Mouse (Mus musculus): ENCODE measurements at regions not wholly inside any gene's neighbourhood (a gene's known extent, or its start where the extent isn't known, plus 50 kb on each side); places are given as distances from the start of the nearest gene placed in this dataset.

- TF ChIP-seq CTCF (IDR thresholded peaks at IDR 0.05; ENCODE audit: extremely low read depth, insufficient read depth, low read length): no peak
- no peak for TF ChIP-seq POLR2A (IDR thresholded peaks at IDR 0.05; ENCODE audit: extremely low read depth, insufficient read depth, low read length)
- H3K4me3 ChIP-seq (ENCODE audit: insufficient read depth, low read length): no peak overlapping the region
- peak overlapping the region; percentile 4; the same call in 1 of the 2 replicates for H3K27ac ChIP-seq (ENCODE audit: insufficient read depth, low read length)
- peaks cover 3% of the 10 kb centered on the region; the same call in 1 of the 2 replicates for H3K4me1 ChIP-seq (ENCODE audit: control insufficient read depth, insufficient read depth, low read length)
Observed at GRCm38 (mm10) chr3:149233191-149233641, 242.9 kb upstream of the Adgrl2 start.

- peaks cover 3% of the 10 kb centered on the region; the same call in 1 of the 2 replicates for H3K4me1 ChIP-seq (ENCODE audit: control insufficient read depth, insufficient read depth, low read length)
- no peak overlapping the region for H3K4me3 ChIP-seq (ENCODE audit: insufficient read depth, low read length)
- no peak overlapping the region for H3K27ac ChIP-seq (ENCODE audit: insufficient read depth, low read length)
- TF ChIP-seq POLR2A (IDR thresholded peaks at IDR 0.05; ENCODE audit: extremely low read depth, insufficient read depth, low read length) (no peak), CTCF (IDR thresholded peaks at IDR 0.05; ENCODE audit: extremely low read depth, insufficient read depth, low read length) (no peak)
Observed at GRCm38 (mm10) chr3:149231346-149231745, 241.0 kb upstream of the Adgrl2 start.

GRCm38 (mm10) chr3:149227556-149227955 lies 237.2 kb upstream of the Adgrl2 start:
- H3K4me1 ChIP-seq (ENCODE audit: control insufficient read depth, insufficient read depth, low read length): peaks cover 2% of the 10 kb centered on the region; the same call in 1 of the 2 replicates

DNA sequence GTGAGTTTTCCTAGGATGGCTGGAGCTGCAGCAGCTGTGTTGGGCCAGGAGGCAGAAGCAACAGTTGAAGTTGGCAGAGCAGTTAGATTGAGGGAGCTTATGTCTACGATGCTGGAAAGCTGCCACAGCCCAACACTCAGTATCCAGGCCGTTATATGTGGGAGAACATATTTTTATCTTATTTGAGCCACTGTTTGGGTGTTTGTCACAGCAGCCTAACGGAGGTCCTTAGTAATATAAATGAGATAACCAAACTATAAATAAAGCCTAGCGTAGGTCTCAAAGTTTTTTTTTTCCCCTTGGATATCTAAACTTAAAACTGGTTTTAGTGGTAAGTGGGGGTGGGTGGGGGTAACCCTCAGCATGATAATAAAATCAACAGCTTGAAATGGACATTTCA lies 236.4 kb upstream of the Adgrl2 start:
- Histone ChIP-seq H3K4me3 (ENCODE audit: insufficient read depth, low read length) (no peak overlapping the region), H3K27ac (ENCODE audit: insufficient read depth, low read length) (no peak overlapping the region), H3K4me1 (ENCODE audit: control insufficient read depth, insufficient read depth, low read length) (peaks cover 2% of the 10 kb centered on the region; the same call in 1 of the 2 replicates)
- TF ChIP-seq CTCF (IDR thresholded peaks at IDR 0.05; ENCODE audit: extremely low read depth, insufficient read depth, low read length): no peak

More at GRCm38 (mm10) chr3:149227556-149227955, 237.2 kb upstream of the Adgrl2 start:
- TF ChIP-seq CTCF (IDR thresholded peaks at IDR 0.05; ENCODE audit: extremely low read depth, insufficient read depth, low read length): no peak
- TF ChIP-seq POLR2A (IDR thresholded peaks at IDR 0.05; ENCODE audit: extremely low read depth, insufficient read depth, low read length): no peak
- H3K27ac ChIP-seq (ENCODE audit: insufficient read depth, low read length): no peak overlapping the region
- H3K4me3 ChIP-seq (ENCODE audit: insufficient read depth, low read length): no peak overlapping the region

DNA sequence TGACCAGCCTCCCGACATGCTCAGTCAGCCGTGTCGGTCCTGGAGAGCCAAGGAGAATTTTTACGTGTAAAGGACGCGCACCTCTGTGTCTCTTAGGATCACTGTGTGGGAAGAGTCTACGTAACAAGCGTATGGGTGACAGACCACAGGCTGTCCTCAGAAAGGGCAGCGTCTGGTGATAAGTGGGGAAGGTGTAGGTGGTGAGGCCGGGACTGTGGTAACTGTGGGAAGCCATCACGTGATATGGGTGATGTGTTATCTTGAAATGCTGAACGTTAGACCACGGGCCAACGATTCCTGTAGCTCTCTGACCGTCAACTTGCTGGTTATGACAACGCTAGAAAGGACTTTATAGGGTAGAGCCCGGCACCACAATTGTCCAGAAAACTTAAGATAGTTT lies 235.3 kb upstream of the Adgrl2 start:
- H3K27ac ChIP-seq (ENCODE audit: insufficient read depth, low read length): no peak overlapping the region
- peaks cover 2% of the 10 kb centered on the region; the same call in 1 of the 2 replicates for H3K4me1 ChIP-seq (ENCODE audit: control insufficient read depth, insufficient read depth, low read length)
- H3K4me3 ChIP-seq (ENCODE audit: insufficient read depth, low read length): no peak overlapping the region
- TF ChIP-seq CTCF (IDR thresholded peaks at IDR 0.05; ENCODE audit: extremely low read depth, insufficient read depth, low read length): no peak
- no peak for TF ChIP-seq POLR2A (IDR thresholded peaks at IDR 0.05; ENCODE audit: extremely low read depth, insufficient read depth, low read length)

GRCm38 (mm10) chr3:149224271-149224670 lies 233.9 kb upstream of the Adgrl2 start:
- no peak for TF ChIP-seq POLR2A (IDR thresholded peaks at IDR 0.05; ENCODE audit: extremely low read depth, insufficient read depth, low read length)
- no peak for TF ChIP-seq CTCF (IDR thresholded peaks at IDR 0.05; ENCODE audit: extremely low read depth, insufficient read depth, low read length)
- Histone ChIP-seq H3K4me3 (ENCODE audit: insufficient read depth, low read length) (no peak overlapping the region), H3K4me1 (ENCODE audit: control insufficient read depth, insufficient read depth, low read length) (peaks cover 2% of the 10 kb centered on the region; the same call in 1 of the 2 replicates), H3K27ac (ENCODE audit: insufficient read depth, low read length) (no peak overlapping the region)

- Histone ChIP-seq H3K27ac (ENCODE audit: insufficient read depth, low read length) (no peak overlapping the region; the same call in 1 of the 2 replicates), H3K4me1 (ENCODE audit: control insufficient read depth, insufficient read depth, low read length) (peaks cover 2% of the 10 kb centered on the region; the same call in 1 of the 2 replicates), H3K4me3 (ENCODE audit: insufficient read depth, low read length) (no peak overlapping the region)
- TF ChIP-seq CTCF (IDR thresholded peaks at IDR 0.05; ENCODE audit: extremely low read depth, insufficient read depth, low read length): no peak
- TF ChIP-seq POLR2A (IDR thresholded peaks at IDR 0.05; ENCODE audit: extremely low read depth, insufficient read depth, low read length): no peak
Observed at GRCm38 (mm10) chr3:149223776-149224175, 233.4 kb upstream of the Adgrl2 start.

- TF ChIP-seq POLR2A (IDR thresholded peaks at IDR 0.05; ENCODE audit: extremely low read depth, insufficient read depth, low read length) (no peak), CTCF (IDR thresholded peaks at IDR 0.05; ENCODE audit: extremely low read depth, insufficient read depth, low read length) (no peak)
- Histone ChIP-seq H3K4me3 (ENCODE audit: insufficient read depth, low read length) (no peak overlapping the region), H3K27ac (ENCODE audit: insufficient read depth, low read length) (no peak overlapping the region), H3K4me1 (ENCODE audit: control insufficient read depth, insufficient read depth, low read length) (peaks cover 2% of the 10 kb centered on the region; the same call in 1 of the 2 replicates)
Observed at GRCm38 (mm10) chr3:149220958-149221357, 230.6 kb upstream of the Adgrl2 start.

DNA sequence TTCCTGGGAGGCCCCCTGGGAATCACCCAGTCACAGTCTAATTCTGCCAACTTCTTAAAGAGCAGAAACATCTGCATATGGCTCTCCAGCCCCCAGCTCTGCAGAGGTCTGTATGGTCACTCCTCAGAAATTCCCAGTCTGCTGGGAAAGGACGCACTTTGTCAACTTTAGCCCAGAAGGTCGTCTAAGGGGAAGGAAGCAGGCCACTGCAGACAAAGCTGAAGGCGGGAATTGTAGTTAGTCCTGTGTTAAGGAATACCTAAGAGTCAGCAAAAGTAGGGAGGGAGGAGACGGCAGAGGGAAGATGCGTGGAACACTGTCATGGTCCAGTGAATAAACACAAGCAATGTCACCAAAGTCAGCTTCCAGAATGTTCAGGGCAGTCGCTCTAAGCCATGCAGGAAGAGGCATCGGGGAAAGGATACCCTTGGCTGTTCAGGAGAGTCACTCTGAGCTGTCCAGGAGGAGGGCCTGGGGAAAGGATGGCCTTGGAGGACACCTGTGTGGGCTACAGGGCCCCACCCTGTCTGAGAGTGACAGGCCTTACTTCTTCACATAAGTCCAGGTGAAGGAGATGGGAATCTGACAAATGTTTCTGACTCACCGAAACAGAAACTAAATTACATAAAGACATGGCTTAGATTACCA lies 230.1 kb upstream of the Adgrl2 start:
- H3K27ac ChIP-seq (ENCODE audit: insufficient read depth, low read length): no peak overlapping the region
- TF ChIP-seq POLR2A (IDR thresholded peaks at IDR 0.05; ENCODE audit: extremely low read depth, insufficient read depth, low read length) (no peak), CTCF (IDR thresholded peaks at IDR 0.05; ENCODE audit: extremely low read depth, insufficient read depth, low read length) (no peak)
- peaks cover 2% of the 10 kb centered on the region; the same call in 1 of the 2 replicates for H3K4me1 ChIP-seq (ENCODE audit: control insufficient read depth, insufficient read depth, low read length)
- H3K4me3 ChIP-seq (ENCODE audit: insufficient read depth, low read length): no peak overlapping the region

All from cortical plate, adult 2 months (tissue).